Mouse (Mus musculus) CH12.LX (cell line): ENCODE results near the gene Ttc16. TPM values are rescaled to one million over a fixed set of nuclear protein-coding genes. Genes with fewer than 3 reads are reported as not detected.

Source experiments
- DNase-seq: peaks from one replicate; pipeline ENCODE4 v3.0.0-alpha.2; 2013; ENCODE audit errors: extremely low read depth
- H3K27ac ChIP-seq: 2 replicates; pipeline ENCODE4 v1.5.1; 2012; ENCODE audit warnings: low read depth, mild to moderate bottlenecking, control low read depth, moderate library complexity; ENCODE audit not compliant: insufficient read depth
- H3K27me3 ChIP-seq: replicated peaks from 2 replicates; pipeline ENCODE3; 2012; ENCODE audit warnings: inconsistent platforms
- H3K36me3 ChIP-seq, 2 experiments: replicated peaks in 1 of 2; 2 replicates each; pipeline versions ENCODE3 to v1.6.1; 2012; ENCODE audit warnings: inconsistent platforms in 1 of 2, low read length in 1 of 2, mild to moderate bottlenecking in 1 of 2, mixed read lengths in 1 of 2, moderate library complexity in 1 of 2; ENCODE audit not compliant: control insufficient read depth in 1 of 2, insufficient read depth in 1 of 2
- H3K4me1 ChIP-seq, 2 experiments: 2 replicates each; pipeline ENCODE4 v1.6.1; 2012; ENCODE audit warnings: inconsistent platforms in 1 of 2, moderate library complexity in 1 of 2; ENCODE audit not compliant: insufficient read depth in 2 of 2, control insufficient read depth in 1 of 2
- H3K4me2 ChIP-seq: 2 replicates; pipeline ENCODE4 v1.6.1; 2012; ENCODE audit warnings: low read depth, mild to moderate bottlenecking, control low read depth; ENCODE audit not compliant: poor library complexity, insufficient read depth, severe bottlenecking
- H3K4me3 ChIP-seq, 3 experiments: fragments of 150-350 bp in 1 of 3; sonication (generic) in 1 of 3; replicated peaks in 1 of 3; 2 replicates each; pipeline versions ENCODE3 to v1.5.1; 2011 to 2012; ENCODE audit warnings: low read depth in 2 of 3, low read length in 2 of 3, mild to moderate bottlenecking in 2 of 3, moderate library complexity in 2 of 3, control low read depth in 1 of 3, improper control_type of control experiment in 1 of 3, inconsistent platforms in 1 of 3, mixed read lengths in 1 of 3; ENCODE audit not compliant: poor library complexity in 1 of 3
- H3K79me2 ChIP-seq: replicated peaks from 2 replicates; pipeline ENCODE4 v1.6.1; 2012; ENCODE audit warnings: mild to moderate bottlenecking, moderate library complexity; ENCODE audit not compliant: control insufficient read depth, poor library complexity, insufficient read depth, severe bottlenecking; ENCODE audit errors: extremely low read depth
- H3K9ac ChIP-seq: 2 replicates; pipeline ENCODE4 v1.6.1; 2012; ENCODE audit warnings: low read depth, mild to moderate bottlenecking, control low read depth, moderate library complexity; ENCODE audit not compliant: insufficient read depth
- H3K9me3 ChIP-seq: replicated peaks from 2 replicates; pipeline ENCODE3; 2012; ENCODE audit warnings: low read length, inconsistent platforms, mixed read lengths
- BHLHE40 ChIP-seq: IDR thresholded peaks from 2 replicates; pipeline ENCODE4 v1.6.1; 2011; ENCODE audit warnings: mild to moderate bottlenecking, low read depth, low read length, improper control_type of control experiment
- CHD2 ChIP-seq: IDR thresholded peaks from 2 replicates; pipeline ENCODE4 v1.6.1; 2011; ENCODE audit warnings: low read length, improper control_type of control experiment
- CTCF ChIP-seq, 2 experiments: IDR thresholded peaks in 1 of 2; conservative IDR thresholded peaks in 1 of 2; 2 replicates each; pipeline ENCODE4 v1.5.1; 2011 to 2012; ENCODE audit warnings: low read depth in 2 of 2, low read length in 2 of 2, improper control_type of control experiment in 1 of 2, inconsistent platforms in 1 of 2, mild to moderate bottlenecking in 1 of 2, moderate library complexity in 1 of 2
- E2F4 ChIP-seq: IDR thresholded peaks from 2 replicates; pipeline ENCODE4 v1.6.1; 2011; ENCODE audit warnings: low read depth, low read length, improper control_type of control experiment; ENCODE audit not compliant: insufficient replicate concordance
- EP300 ChIP-seq: IDR thresholded peaks from 2 replicates; pipeline ENCODE4 v1.6.1; 2011; ENCODE audit warnings: low read length, improper control_type of control experiment
- ETS1 ChIP-seq: conservative IDR thresholded peaks from 2 replicates; pipeline ENCODE4 v1.6.1; 2012; ENCODE audit warnings: low read depth, mild to moderate bottlenecking, inconsistent platforms, low read length, improper control_type of control experiment, moderate library complexity
- JUN ChIP-seq: IDR thresholded peaks from 2 replicates; pipeline ENCODE4 v1.6.1; 2011; ENCODE audit warnings: low read depth, mild to moderate bottlenecking, low read length, improper control_type of control experiment, moderate library complexity; ENCODE audit not compliant: insufficient read depth
- JUND ChIP-seq: conservative IDR thresholded peaks from 2 replicates; pipeline ENCODE4 v1.6.1; 2011; ENCODE audit warnings: low read depth, low read length, improper control_type of control experiment
- MAFK ChIP-seq: IDR thresholded peaks from 2 replicates; pipeline ENCODE4 v1.6.1; 2011; ENCODE audit warnings: low read length, improper control_type of control experiment; ENCODE audit not compliant: insufficient replicate concordance
- MAX ChIP-seq: IDR thresholded peaks from 2 replicates; pipeline ENCODE4 v1.6.1; 2011; ENCODE audit warnings: low read length, improper control_type of control experiment
- MAZ ChIP-seq: IDR thresholded peaks from 2 replicates; pipeline ENCODE4 v1.6.1; 2012; ENCODE audit warnings: low read depth, mild to moderate bottlenecking, inconsistent platforms, low read length, improper control_type of control experiment, moderate library complexity
- MYC ChIP-seq: IDR thresholded peaks from 2 replicates; pipeline ENCODE4 v1.6.1; 2011; ENCODE audit warnings: low read depth, mild to moderate bottlenecking, improper control_type of control experiment, low read length
- NRF1 ChIP-seq: IDR thresholded peaks from 2 replicates; pipeline ENCODE4 v1.6.1; 2014; ENCODE audit warnings: low read depth, mild to moderate bottlenecking, inconsistent platforms, low read length, improper control_type of control experiment, moderate library complexity
- POLR2A ChIP-seq: IDR thresholded peaks from 2 replicates; pipeline ENCODE4 v1.6.1; 2011; ENCODE audit warnings: low read depth, mild to moderate bottlenecking, improper control_type of control experiment, low read length
- RAD21 ChIP-seq: IDR thresholded peaks from 2 replicates; pipeline ENCODE4 v1.6.1; 2011; ENCODE audit warnings: low read depth, mild to moderate bottlenecking, low read length, improper control_type of control experiment, moderate library complexity
- SIN3A ChIP-seq: IDR thresholded peaks from 2 replicates; pipeline ENCODE4 v1.6.1; 2012; ENCODE audit warnings: low read length, improper control_type of control experiment, inconsistent platforms
- TBP ChIP-seq: conservative IDR thresholded peaks from 2 replicates; pipeline ENCODE4 v1.6.1; 2011; ENCODE audit warnings: low read depth, low read length, improper control_type of control experiment
- UBTF ChIP-seq: IDR thresholded peaks from 2 replicates; pipeline ENCODE4 v1.6.1; 2012; ENCODE audit warnings: low read depth, mild to moderate bottlenecking, inconsistent platforms, low read length, improper control_type of control experiment, moderate library complexity
- USF1 ChIP-seq: IDR thresholded peaks from 2 replicates; pipeline ENCODE4 v1.6.1; 2014; ENCODE audit warnings: low read depth, mild to moderate bottlenecking, inconsistent platforms, low read length, improper control_type of control experiment
- USF2 ChIP-seq: conservative IDR thresholded peaks from 2 replicates; pipeline ENCODE4 v1.6.1; 2011; ENCODE audit warnings: low read depth, low read length, improper control_type of control experiment
- ZKSCAN1 ChIP-seq: IDR thresholded peaks from 2 replicates; pipeline ENCODE4 v1.6.1; 2012; ENCODE audit warnings: low read depth, inconsistent platforms, low read length, improper control_type of control experiment, borderline replicate concordance
- dilution Hi-C: fragments of 300-500 bp; cut with MboI; formaldehyde crosslinking; loops from 2 replicates; pipeline ENCODE4 v1.14.3; 2020; ENCODE audit warnings: low sequenced_read_pairs; ENCODE audit not compliant: extremely low pct_unique_long_range_greater_than_20kb, extremely low pct_ligation_motif_present
- in situ Hi-C: fragments of 300-500 bp; cut with MboI; formaldehyde crosslinking; loops from 3 replicates; pipeline ENCODE4 v1.14.3; 2019; ENCODE audit warnings: low sequenced_read_pairs, low pct_ligation_motif_present, low pct_unique_long_range_greater_than_20kb, mixed read lengths
- polyA plus RNA-seq: library from polyadenylated mRNA; unstranded; fragments of >175 nt; gene quantifications from 2 replicates; pipeline ENCODE4 v1.2.1, GENCODE M21; 2012; ENCODE audit warnings: low read depth; ENCODE audit not compliant: insufficient read length
- total RNA-seq, 2 experiments: library from RNA; depleted of rRNA; stranded (reverse); fragments of 300-350 nt in 1 of 2; fragments of >200 nt in 1 of 2; gene quantifications; 2 replicates each; pipeline ENCODE4 v1.2.3; 2012 to 2014

Gene Ttc16
- total and polyA plus RNA-seq, 3 experiments, result 0.11 to 0.81 (median 0.24) TPM

DNA sequence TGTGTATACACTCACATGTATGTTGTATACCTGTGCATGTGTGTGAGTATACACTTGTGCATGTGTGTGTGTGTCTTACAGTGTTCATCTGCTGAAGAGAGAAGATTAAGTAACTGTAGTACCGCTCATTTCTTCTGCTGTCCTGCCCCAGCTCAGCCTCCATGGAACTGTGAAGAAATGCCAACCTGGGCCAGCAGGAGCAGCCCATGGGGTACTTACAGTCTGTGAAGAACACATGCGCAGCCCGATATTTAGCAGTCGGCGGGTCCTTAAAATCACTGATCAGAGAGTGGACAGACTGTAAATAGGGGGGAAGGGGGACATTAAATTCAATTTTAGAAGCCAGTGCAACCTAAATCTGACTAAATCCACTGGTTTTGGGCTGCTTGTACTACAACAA, 42.8 kb upstream of the Ttc16 start:
- no peak for DNase-seq
- no peak overlapping the region for H3K4me3 ChIP-seq
- no peak overlapping the region for H3K9ac ChIP-seq
- H3K27ac ChIP-seq, result no peak overlapping the region
- in situ Hi-C loops (no loop called here), dilution Hi-C loops (no loop called here)
- H3K4me1 ChIP-seq, result peaks cover 4 to 36% of the 10 kb centered on the region in 2 experiments
- H3K79me2 ChIP-seq, result no peaks in the 10 kb centered on the region
- H3K36me3 ChIP-seq, result peaks cover 0 to 33% of the 10 kb centered on the region in 2 experiments
- TF ChIP-seq E2F4 (no peak), JUN (no peak), MAZ (no peak), USF2 (no peak), CHD2 (no peak), UBTF (no peak), JUND (no peak), MYC (no peak), RAD21 (no peak), SIN3A (no peak), ZKSCAN1 (no peak), MAX (no peak), USF1 (no peak), POLR2A (no peak), CTCF (conservative IDR thresholded peaks at IDR 0.05 in 1 of 2, IDR thresholded peaks at IDR 0.05 in 1 of 2; ENCODE audit: low read depth in 2 of 2, low read length in 2 of 2) (no peak)
- H3K9me3 ChIP-seq, result no peaks in the 10 kb centered on the region
- H3K4me2 ChIP-seq, result no peak overlapping the region
- H3K27me3 ChIP-seq, result no peaks in the 10 kb centered on the region

DNA sequence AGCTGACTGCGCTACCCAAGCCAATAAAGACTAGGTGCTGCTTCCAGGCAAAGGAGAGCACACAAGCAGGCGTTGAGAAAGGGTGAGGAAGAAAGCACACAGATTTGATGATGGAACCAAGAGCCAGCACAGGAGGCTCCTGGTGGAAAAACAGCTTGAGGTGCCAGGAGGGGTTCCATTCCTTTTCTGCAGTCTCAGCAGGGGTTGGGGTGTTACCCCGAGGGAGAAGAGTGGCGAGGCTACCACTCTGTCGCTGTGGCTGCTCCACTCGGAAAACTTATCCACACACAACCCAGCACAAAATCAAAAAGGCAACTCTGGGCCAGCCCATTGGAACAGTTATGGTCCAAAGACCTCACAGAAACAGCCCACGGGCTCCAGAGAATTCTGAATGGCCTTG, 42.2 kb upstream of the Ttc16 start:
- peaks cover 0 to 38% of the 10 kb centered on the region in 2 experiments for H3K36me3 ChIP-seq
- H3K9me3 ChIP-seq, result no peaks in the 10 kb centered on the region
- H3K9ac ChIP-seq, result no peak overlapping the region
- dilution Hi-C loops, result no loop called here
- TF ChIP-seq EP300, result no peak
- no peak for TF ChIP-seq BHLHE40
- TF ChIP-seq NRF1, result no peak
- no peak for TF ChIP-seq ETS1
- no peak for TF ChIP-seq TBP
- no peak for TF ChIP-seq JUND
- TF ChIP-seq MAFK, result no peak
- TF ChIP-seq USF2, result no peak
- H3K4me1 ChIP-seq, result peaks cover 3 to 30% of the 10 kb centered on the region in 2 experiments
- no peak overlapping the region for H3K4me3 ChIP-seq
- in situ Hi-C loops, result no loop called here
- no peak overlapping the region for H3K27ac ChIP-seq
- no peak for DNase-seq
- H3K79me2 ChIP-seq, result no peaks in the 10 kb centered on the region
- H3K27me3 ChIP-seq, result no peaks in the 10 kb centered on the region
- no peak overlapping the region for H3K4me2 ChIP-seq
